Mouse (Mus musculus) kidney, adult 2 months (tissue): ENCODE data around the gene Tpra1.

Experiments used
- CTCF ChIP-seq: fragments of 200-500 bp; conservative IDR thresholded peaks from 2 replicates; pipeline ENCODE4 v1.5.1; 2011; ENCODE audit warnings: low read depth, mild to moderate bottlenecking, control low read depth, low read length, moderate library complexity, mixed read lengths; ENCODE audit not compliant: insufficient read depth, insufficient read length
- POLR2A ChIP-seq: fragments of 200-500 bp; IDR thresholded peaks from one replicate; pipeline ENCODE4 v1.6.1; 2011; ENCODE audit warnings: low read depth, low read length, control low read depth

DNA sequence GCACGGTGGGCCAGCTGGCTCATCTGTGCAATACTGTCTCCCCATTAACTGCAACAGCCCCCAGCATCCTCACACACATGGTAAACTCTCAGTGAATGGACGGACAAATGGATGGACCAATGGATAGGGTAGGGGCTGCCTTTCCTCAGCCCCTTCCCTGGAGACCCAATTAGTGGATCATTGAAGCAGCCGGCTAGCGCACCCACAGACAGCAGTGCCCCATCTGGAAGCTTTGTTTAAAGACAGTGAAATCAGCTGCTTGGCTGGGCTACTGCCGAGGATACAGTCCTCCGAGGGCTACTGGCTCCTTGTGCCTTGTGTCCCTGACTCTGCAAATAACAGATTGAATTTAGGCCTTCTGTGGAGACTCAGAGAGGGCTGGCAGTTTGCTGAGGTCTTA is 27.4 kb downstream of the Tpra1 start:
- TF ChIP-seq POLR2A (no peak), CTCF (no peak)
